Mouse (Mus musculus) lung, adult 2 months (tissue): ENCODE measurements around the gene Myh11.

Experiments
- CTCF ChIP-seq: fragments of 200-500 bp; IDR thresholded peaks from 2 replicates; pipeline ENCODE4 v1.5.1; 2011; ENCODE audit warnings: mild to moderate bottlenecking, low read length, control low read depth; ENCODE audit not compliant: insufficient read depth
- POLR2A ChIP-seq: fragments of 200-500 bp; IDR thresholded peaks from 2 replicates; pipeline ENCODE4 v1.6.1; 2011; ENCODE audit warnings: low read depth, mild to moderate bottlenecking, control low read depth, low read length, borderline replicate concordance; ENCODE audit errors: extremely low read depth

DNA sequence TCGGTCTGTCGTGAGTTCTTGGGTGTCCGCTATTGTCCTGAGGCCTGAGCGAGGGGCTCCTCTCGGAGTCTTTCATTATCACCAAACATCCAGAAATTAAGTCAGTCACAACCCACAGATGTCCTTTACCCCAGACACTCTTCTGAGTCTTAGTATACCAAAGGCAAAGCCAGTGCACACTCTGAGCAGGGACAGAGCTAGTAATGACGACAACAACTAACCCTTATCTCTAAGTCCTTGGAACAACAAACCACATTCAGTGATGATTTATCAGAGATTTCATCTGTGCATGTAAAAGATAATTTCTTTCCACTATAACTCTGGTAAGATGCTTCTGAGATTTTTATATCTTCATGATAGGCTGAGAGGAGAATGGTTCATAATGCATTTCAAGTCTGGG, 134.9 kb downstream of the Myh11 start:
- TF ChIP-seq POLR2A (no peak), CTCF (no peak)
